21 mouse cellular contexts compared by ENCODE assay signal in genomic region chr13:115465689-115466088, GRCm38 (mm10).
DNase-seq lines count a peak whose midpoint lies in the region; ATAC-seq and TF ChIP-seq lines count a peak whose summit lies in the region.
"Had no signal": no experiment of that assay in that cellular context is flagged by ENCODE, and none has a peak within 500 bp of the region (broad histone marks: within the 10 kb centered on the region; RNA-seq: fewer than 3 reads in every experiment).

No protein-coding gene starts in this region.

- H3K9ac ChIP-seq in embryonic facial prominence, embryonic 14.5 days (ENCODE audit: low read depth, low read length), result no peak overlapping the region
- H3K9ac ChIP-seq in limb, embryonic 13.5 days, result no peak overlapping the region
- no peak overlapping the region for H3K9ac ChIP-seq in limb, embryonic 14.5 days (ENCODE audit: low read depth, low read length, severe bottlenecking)
- H3K9ac ChIP-seq in liver, embryonic 12.5 days, result no peak overlapping the region

- WGBS in embryonic facial prominence, embryonic 14.5 days, result 69% methylated on average over 6 of the region's 6 CpGs
- 82% methylated on average over 6 of the region's 6 CpGs for WGBS in embryonic facial prominence, embryonic 10.5 days
- WGBS in limb, embryonic 13.5 days, result 75% methylated on average over 6 of the region's 6 CpGs
- 92% methylated on average over 6 of the region's 6 CpGs for WGBS in limb, embryonic 10.5 days
- WGBS in limb, embryonic 14.5 days, result 73% methylated on average over 6 of the region's 6 CpGs
- 60% methylated on average over 6 of the region's 6 CpGs for WGBS in liver, embryonic 12.5 days (ENCODE audit: insufficient replicate concordance)

- no peaks in the 10 kb centered on the region for H3K9me3 ChIP-seq in embryonic facial prominence, embryonic 14.5 days (ENCODE audit: control insufficient read depth, low read length)
- no peaks in the 10 kb centered on the region for H3K9me3 ChIP-seq in embryonic facial prominence, embryonic 10.5 days
- no peaks in the 10 kb centered on the region for H3K9me3 ChIP-seq in limb, embryonic 13.5 days
- no peaks in the 10 kb centered on the region for H3K9me3 ChIP-seq in limb, embryonic 10.5 days (replicated peaks)
- no peaks in the 10 kb centered on the region for H3K9me3 ChIP-seq in limb, embryonic 14.5 days (ENCODE audit: control insufficient read depth, low read length)
- H3K9me3 ChIP-seq in liver, embryonic 12.5 days (replicated peaks), result no peaks in the 10 kb centered on the region

- no peak overlapping the region for H3K4me3 ChIP-seq in embryonic facial prominence, embryonic 14.5 days (ENCODE audit: low read depth, low read length)
- no peak overlapping the region for H3K4me3 ChIP-seq in embryonic facial prominence, embryonic 10.5 days
- H3K4me3 ChIP-seq in limb, embryonic 13.5 days, result no peak overlapping the region
- no peak overlapping the region for H3K4me3 ChIP-seq in limb, embryonic 10.5 days
- H3K4me3 ChIP-seq in limb, embryonic 14.5 days (replicated peaks; ENCODE audit: low read length), result no peak overlapping the region
- H3K4me3 ChIP-seq in liver, embryonic 12.5 days, result no peak overlapping the region

- DNase-seq in embryonic facial prominence, embryonic 14.5 days (ENCODE audit: low spot score), result peak; percentile 52
- no peak for DNase-seq in embryonic facial prominence, embryonic 10.5 days (ENCODE audit: low spot score)
- DNase-seq in limb, embryonic 10.5 days (ENCODE audit: low spot score), result no peak
- no peak for DNase-seq in limb, embryonic 14.5 days (ENCODE audit: low spot score)
- DNase-seq: adrenal gland, adult 2 months; adrenal gland, adult 8-10 months; adrenal gland, postnatal 10 days; adrenal gland, postnatal 14 days; adrenal gland, postnatal 25 days; adrenal gland, postnatal 36 days; B cell, adult 2 months; cerebellum, adult 11 months; cerebellum, adult 11-12 months; cerebellum, adult 18-20 months had no signal

- no peaks in the 10 kb centered on the region for H3K36me3 ChIP-seq in embryonic facial prominence, embryonic 14.5 days (ENCODE audit: control insufficient read depth, insufficient read depth, low read length)
- H3K36me3 ChIP-seq in embryonic facial prominence, embryonic 10.5 days (replicated peaks), result no peaks in the 10 kb centered on the region
- H3K36me3 ChIP-seq in limb, embryonic 13.5 days, result no peaks in the 10 kb centered on the region
- no peaks in the 10 kb centered on the region for H3K36me3 ChIP-seq in limb, embryonic 10.5 days
- H3K36me3 ChIP-seq in limb, embryonic 14.5 days (ENCODE audit: control insufficient read depth, insufficient read depth, low read length), result no peaks in the 10 kb centered on the region
- H3K36me3 ChIP-seq in liver, embryonic 12.5 days, result no peaks in the 10 kb centered on the region
- H3K36me3 ChIP-seq: G1E had no signal

- no peaks in the 10 kb centered on the region for H3K4me1 ChIP-seq in embryonic facial prominence, embryonic 14.5 days (ENCODE audit: control insufficient read depth, insufficient read depth, low read length)
- H3K4me1 ChIP-seq in embryonic facial prominence, embryonic 10.5 days, result no peaks in the 10 kb centered on the region
- H3K4me1 ChIP-seq in limb, embryonic 13.5 days, result no peaks in the 10 kb centered on the region
- no peaks in the 10 kb centered on the region for H3K4me1 ChIP-seq in limb, embryonic 10.5 days
- H3K4me1 ChIP-seq in limb, embryonic 14.5 days (ENCODE audit: control insufficient read depth, insufficient read depth, low read length), result no peaks in the 10 kb centered on the region
- H3K4me1 ChIP-seq in liver, embryonic 12.5 days, result no peaks in the 10 kb centered on the region

- no peaks in the 10 kb centered on the region for H3K27me3 ChIP-seq in embryonic facial prominence, embryonic 14.5 days (replicated peaks; ENCODE audit: control insufficient read depth, insufficient read depth, low read length)
- no peaks in the 10 kb centered on the region for H3K27me3 ChIP-seq in embryonic facial prominence, embryonic 10.5 days (replicated peaks; ENCODE audit: low read depth, poor library complexity, severe bottlenecking)
- no peaks in the 10 kb centered on the region for H3K27me3 ChIP-seq in limb, embryonic 13.5 days
- no peaks in the 10 kb centered on the region for H3K27me3 ChIP-seq in limb, embryonic 10.5 days (ENCODE audit: low read depth, poor library complexity, severe bottlenecking)
- H3K27me3 ChIP-seq in limb, embryonic 14.5 days (ENCODE audit: control insufficient read depth, insufficient read depth, low read length), result no peaks in the 10 kb centered on the region
- no peaks in the 10 kb centered on the region for H3K27me3 ChIP-seq in liver, embryonic 12.5 days (replicated peaks)
- H3K27me3 ChIP-seq: CH12.LX had no signal

- no peak for TF ChIP-seq POLR2A in limb, embryonic 14.5 days (IDR thresholded peaks at IDR 0.05; ENCODE audit: borderline replicate concordance, extremely low read depth, insufficient read depth, insufficient read length)

- H3K4me2 ChIP-seq in embryonic facial prominence, embryonic 14.5 days (ENCODE audit: low read depth, low read length), result no peak overlapping the region
- H3K4me2 ChIP-seq in limb, embryonic 13.5 days (replicated peaks), result no peak overlapping the region
- no peak overlapping the region for H3K4me2 ChIP-seq in limb, embryonic 14.5 days (replicated peaks; ENCODE audit: low read depth, low read length, severe bottlenecking)
- no peak overlapping the region for H3K4me2 ChIP-seq in liver, embryonic 12.5 days

- ATAC-seq in embryonic facial prominence, embryonic 14.5 days (ENCODE audit: low read depth), result no peak; the same call in 1 of the 2 replicates
- ATAC-seq in limb, embryonic 13.5 days (ENCODE audit: low FRiP score, low read depth), result peak; percentile 51; the same call in 1 of the 2 replicates
- peak; percentile 68 for ATAC-seq in limb, embryonic 14.5 days (ENCODE audit: low FRiP score, low read depth)
- ATAC-seq in liver, embryonic 12.5 days, result no peak
- ATAC-seq: activated CD4-positive, CD25-positive, alpha-beta regulatory T cell, adult 4 months; CD4-positive, CD25-positive, alpha-beta regulatory T cell, adult 4 months; Patski had no signal

- H3K27ac ChIP-seq in embryonic facial prominence, embryonic 14.5 days (replicated peaks; ENCODE audit: low read depth, low read length), result no peak overlapping the region
- H3K27ac ChIP-seq in embryonic facial prominence, embryonic 10.5 days (replicated peaks), result no peak overlapping the region
- H3K27ac ChIP-seq in limb, embryonic 13.5 days, result no peak overlapping the region
- no peak overlapping the region for H3K27ac ChIP-seq in limb, embryonic 10.5 days
- H3K27ac ChIP-seq in limb, embryonic 14.5 days (replicated peaks; ENCODE audit: low read depth, low read length), result no peak overlapping the region
- no peak overlapping the region for H3K27ac ChIP-seq in liver, embryonic 12.5 days

Comparison
In these comparisons a context has a peak if more than half of its experiments do, and no peak if none do; other contexts are left out.
1. ATAC-seq: peak in limb, embryonic 13.5 days (single experiment) and limb, embryonic 14.5 days (single experiment); none in embryonic facial prominence, embryonic 14.5 days (single experiment) and liver, embryonic 12.5 days (single experiment).